8 mouse cellular contexts compared by ENCODE assay signal in genomic region chr11:120951731-120952730, GRCm38 (mm10). TPM values are rescaled to one million over a fixed set of nuclear protein-coding genes. Genes with fewer than 3 reads are reported as not detected.
DNase-seq lines count a peak whose midpoint lies in the region; ATAC-seq and TF ChIP-seq lines count a peak whose summit lies in the region.

No protein-coding gene starts in this region.

- no peak overlapping the region for H3K9ac ChIP-seq in kidney, postnatal 0 days (ENCODE audit: low read depth, low read length)
- H3K9ac ChIP-seq in intestine, postnatal 0 days (ENCODE audit: low read depth, low read length) = no peak overlapping the region
- H3K9ac ChIP-seq in neural tube, embryonic 12.5 days = no peak overlapping the region

- peaks cover 23% of the 10 kb centered on the region for H3K4me1 ChIP-seq in kidney, postnatal 0 days (replicated peaks; ENCODE audit: insufficient read depth, low read length)
- H3K4me1 ChIP-seq in intestine, postnatal 0 days (replicated peaks; ENCODE audit: control insufficient read depth, insufficient read depth, low read length) = peaks cover 18% of the 10 kb centered on the region
- H3K4me1 ChIP-seq in neural tube, embryonic 12.5 days = peaks cover 36% of the 10 kb centered on the region

- no peak for ATAC-seq in kidney, postnatal 0 days (replicated peaks; ENCODE audit: low FRiP score, low read depth)
- peak; percentile 60 for ATAC-seq in erythroblast, adult 5-6 weeks (replicated peaks; ENCODE audit: low FRiP score, poor library complexity, severe bottlenecking)
- no peak for ATAC-seq in intestine, postnatal 0 days
- ATAC-seq in neural tube, embryonic 12.5 days (ENCODE audit: low FRiP score, low read depth) = no peak
- ATAC-seq in cerebellum, adult (ENCODE audit: insufficient number of reproducible peaks, low FRiP score, low TSS enrichment) = no peak

- TF ChIP-seq CTCF in kidney, postnatal 0 days (IDR thresholded peaks at IDR 0.05; ENCODE audit: low read depth) = no peak
- TF ChIP-seq CTCF in intestine, postnatal 0 days (IDR thresholded peaks at IDR 0.05; ENCODE audit: low read depth) = no peak
- TF ChIP-seq CTCF in layer of hippocampus, adult 2 months (conservative IDR thresholded peaks at IDR 0.05) = no peak

- peak overlapping the region; percentile 36; the same call in 1 of the 2 replicates for H3K27ac ChIP-seq in kidney, postnatal 0 days
- no peak overlapping the region for H3K27ac ChIP-seq in intestine, postnatal 0 days (ENCODE audit: low read depth, low read length)
- no peak overlapping the region for H3K27ac ChIP-seq in neural tube, embryonic 12.5 days
- no peak overlapping the region for H3K27ac ChIP-seq in layer of hippocampus, adult 2 months

- no peak overlapping the region for H3K4me3 ChIP-seq in kidney, postnatal 0 days (replicated peaks; ENCODE audit: low read depth, low read length)
- H3K4me3 ChIP-seq in intestine, postnatal 0 days (ENCODE audit: low read depth, low read length) = no peak overlapping the region
- H3K4me3 ChIP-seq in neural tube, embryonic 12.5 days = no peak overlapping the region
- no peak overlapping the region for H3K4me3 ChIP-seq in layer of hippocampus, adult 2 months

- H3K27me3 ChIP-seq in kidney, postnatal 0 days (ENCODE audit: insufficient read depth, low read length) = no peaks in the 10 kb centered on the region
- H3K27me3 ChIP-seq in intestine, postnatal 0 days (replicated peaks; ENCODE audit: control insufficient read depth, insufficient read depth, low read length) = no peaks in the 10 kb centered on the region
- H3K27me3 ChIP-seq in neural tube, embryonic 12.5 days (replicated peaks) = peaks cover 15% of the 10 kb centered on the region

- H3K36me3 ChIP-seq in kidney, postnatal 0 days (ENCODE audit: insufficient read depth, low read length) = peaks cover 13% of the 10 kb centered on the region
- H3K36me3 ChIP-seq in intestine, postnatal 0 days (ENCODE audit: control insufficient read depth, insufficient read depth) = peaks cover 16% of the 10 kb centered on the region; the same call in 1 of the 2 replicates
- peaks cover 22% of the 10 kb centered on the region for H3K36me3 ChIP-seq in neural tube, embryonic 12.5 days

- no peak for DNase-seq in kidney, postnatal 0 days (ENCODE audit: low spot score)
- DNase-seq in kidney, adult 9 months = no peak
- no peak for DNase-seq in thymus, postnatal 25 days
- no peak for DNase-seq in layer of hippocampus, adult 2 months (ENCODE audit: low spot score in 2 of 2)

- H3K9me3 ChIP-seq in kidney, postnatal 0 days (replicated peaks; ENCODE audit: low read length) = no peaks in the 10 kb centered on the region
- no peaks in the 10 kb centered on the region for H3K9me3 ChIP-seq in intestine, postnatal 0 days (ENCODE audit: control insufficient read depth)
- H3K9me3 ChIP-seq in neural tube, embryonic 12.5 days = no peaks in the 10 kb centered on the region

- peak overlapping the region; percentile 89 for H3K4me2 ChIP-seq in kidney, postnatal 0 days (ENCODE audit: low read length)
- peak overlapping the region; percentile 90; the same call in 1 of the 2 replicates for H3K4me2 ChIP-seq in intestine, postnatal 0 days (replicated peaks; ENCODE audit: low read depth)
- H3K4me2 ChIP-seq in neural tube, embryonic 12.5 days (replicated peaks) = 0 out of 2 replicates have a peak overlapping the region, but pooled peaks have one; percentile 70

- 73% methylated on average over 9 of the region's 9 CpGs for WGBS in kidney, postnatal 0 days
- 83% methylated on average over 9 of the region's 9 CpGs for WGBS in intestine, postnatal 0 days
- 83% methylated on average over 9 of the region's 9 CpGs for WGBS in neural tube, embryonic 12.5 days

RNA-seq across cellular contexts. Expression of gene Slc16a3, which starts 3.8 kb away (rescaled TPM):
- 10.0 and 10.2 TPM in 2 replicates for polyA plus RNA-seq in kidney, postnatal 0 days (2015; fragmentation: Nextera tagmentation; extraction: Ambion mirVana)
- total RNA-seq in erythroblast, adult 5-6 weeks (2015; ENCODE audit: low replicate concordance) = 5.2 and 11.7 TPM in 2 replicates
- 5.6 and 7.1 TPM in 2 replicates for total RNA-seq in erythroblast, adult 5-6 weeks (2017; ENCODE audit: low replicate concordance)
- 7.2 and 8.0 TPM in 2 replicates for polyA plus RNA-seq in intestine, postnatal 0 days (2015; fragmentation: Nextera tagmentation; extraction: Ambion mirVana)
- 31.8 and 38.4 TPM in 2 replicates for polyA plus RNA-seq in neural tube, embryonic 12.5 days (2016; fragmentation: Nextera tagmentation; extraction: Ambion mirVana)
- total RNA-seq in layer of hippocampus, adult 2 months (2021) = 1 to 10 TPM; 1.6 to 1.9 TPM

RNA-seq across cellular contexts. Expression of gene Ccdc57, which starts 19.4 kb away (rescaled TPM):
- 5.5 and 5.7 TPM in 2 replicates for polyA plus RNA-seq in kidney, postnatal 0 days (2015; fragmentation: Nextera tagmentation; extraction: Ambion mirVana)
- total RNA-seq in erythroblast, adult 5-6 weeks (2015; ENCODE audit: low replicate concordance) = 2.3 and 5.2 TPM in 2 replicates
- total RNA-seq in erythroblast, adult 5-6 weeks (2017; ENCODE audit: low replicate concordance) = 4.4 and 6.0 TPM in 2 replicates
- 1.1 and 1.3 TPM in 2 replicates for polyA plus RNA-seq in intestine, postnatal 0 days (2015; fragmentation: Nextera tagmentation; extraction: Ambion mirVana)
- polyA plus RNA-seq in neural tube, embryonic 12.5 days (2016; fragmentation: Nextera tagmentation; extraction: Ambion mirVana) = 4.7 and 5.6 TPM in 2 replicates
- 1 to 10 TPM; 8.4 to 8.7 TPM for total RNA-seq in layer of hippocampus, adult 2 months (2021)

RNA-seq across cellular contexts. Expression of gene Csnk1d, which starts 39.1 kb away (rescaled TPM):
- 102 and 106 TPM in 2 replicates for polyA plus RNA-seq in kidney, postnatal 0 days (2015; fragmentation: Nextera tagmentation; extraction: Ambion mirVana)
- total RNA-seq in erythroblast, adult 5-6 weeks (2015; ENCODE audit: low replicate concordance) = 70.3 and 83.2 TPM in 2 replicates
- 121 and 148 TPM in 2 replicates for total RNA-seq in erythroblast, adult 5-6 weeks (2017; ENCODE audit: low replicate concordance)
- 62.0 and 65.6 TPM in 2 replicates for polyA plus RNA-seq in intestine, postnatal 0 days (2015; fragmentation: Nextera tagmentation; extraction: Ambion mirVana)
- polyA plus RNA-seq in neural tube, embryonic 12.5 days (2016; fragmentation: Nextera tagmentation; extraction: Ambion mirVana) = 157 TPM in 2 replicates
- 100 to 1,000 TPM; 133 to 136 TPM for total RNA-seq in layer of hippocampus, adult 2 months (2021)
